Mouse (Mus musculus) intestine, embryonic 14.5 days (tissue): Measurements from ENCODE around the gene Nrip1. TPM values are rescaled to one million over a fixed set of nuclear protein-coding genes. Genes with fewer than 3 reads are reported as not detected.

Experiments
- ATAC-seq: fragments of 200-750 bp; cut with Nextera tagmentation; replicated peaks from 2 replicates; pipeline ENCODE4 v1.8.0; 2017; ENCODE audit warnings: low read depth, moderate number of reproducible peaks, moderate TSS enrichment, moderate library complexity; ENCODE audit not compliant: low FRiP score, low TSS enrichment
- DNase-seq: peaks from one replicate; pipeline ENCODE4 v3.0.0-alpha.2; 2018; ENCODE audit warnings: low spot score
- H3K27ac ChIP-seq: fragments of 300-500 bp; sonication (generic); 2 replicates; pipeline ENCODE4 v1.5.1; 2014; ENCODE audit warnings: low read depth, mild to moderate bottlenecking, control low read depth
- H3K27me3 ChIP-seq: fragments of 300-500 bp; sonication (generic); replicated peaks from 2 replicates; pipeline ENCODE4 v1.6.1; 2014; ENCODE audit warnings: low read length, control low read depth; ENCODE audit not compliant: control insufficient read depth, insufficient read depth
- H3K36me3 ChIP-seq: fragments of 300-500 bp; sonication (generic); 2 replicates; pipeline ENCODE4 v1.6.1; 2014; ENCODE audit warnings: low read length, control low read depth; ENCODE audit not compliant: control insufficient read depth, insufficient read depth
- H3K4me1 ChIP-seq: fragments of 300-500 bp; sonication (generic); replicated peaks from 2 replicates; pipeline ENCODE4 v1.6.1; 2014; ENCODE audit warnings: low read length, control low read depth, mixed read lengths; ENCODE audit not compliant: control insufficient read depth, insufficient read depth
- H3K4me2 ChIP-seq: fragments of 300-500 bp; sonication (generic); 2 replicates; pipeline ENCODE4 v1.6.1; 2014; ENCODE audit warnings: low read length
- H3K4me3 ChIP-seq: fragments of 300-500 bp; sonication (generic); 2 replicates; pipeline ENCODE4 v1.5.1; 2014; ENCODE audit warnings: low read depth, low read length, control low read depth, mixed read lengths
- H3K9ac ChIP-seq: fragments of 300-500 bp; sonication (generic); 2 replicates; pipeline ENCODE4 v1.6.1; 2014; ENCODE audit warnings: mild to moderate bottlenecking, low read length
- H3K9me3 ChIP-seq: fragments of 300-500 bp; sonication (generic); 2 replicates; pipeline ENCODE4 v1.6.1; 2016; ENCODE audit warnings: low read length, control low read depth; ENCODE audit not compliant: control insufficient read depth
- WGBS: fragments of 180-500 bp; shearing (Covaris S2); extraction: QIAGEN DNeasy Blood & Tissue Kit; methylation state at CpG from one replicate; pipeline ENCODE4 v1.1.7; 2014; 5-methylcytosine and 5-hydroxymethylcytosine counted together
- polyA plus RNA-seq: library from polyadenylated mRNA; unstranded; fragments of >200 nt; fragmentation: Nextera tagmentation; extraction: Ambion mirVana; gene quantifications from 2 replicates; pipeline ENCODE4 v1.2.1, GENCODE M21; 2014

Nrip1 gene
- polyA plus RNA-seq, 1 experiment from 2014 or later = 37.1 TPM

GRCm38 (mm10) chr16:76295322-76295721 is 78.3 kb downstream of the Nrip1 start:
- Histone ChIP-seq H3K9ac (no peak overlapping the region), H3K9me3 (no peaks in the 10 kb centered on the region), H3K36me3 (peaks cover 44% of the 10 kb centered on the region), H3K27ac (no peak overlapping the region), H3K27me3 (no peaks in the 10 kb centered on the region), H3K4me1 (peaks cover 13% of the 10 kb centered on the region; the same call in 1 of the 2 replicates), H3K4me2 (no peak overlapping the region), H3K4me3 (no peak overlapping the region)
- ATAC-seq (no peak), DNase-seq (no peak)
- WGBS = 89% methylated on average over 14 of the region's 14 CpGs

- H3K4me3 ChIP-seq = no peak overlapping the region
- no peak for DNase-seq
- no peak overlapping the region for H3K9ac ChIP-seq
- 0 out of 2 replicates have a peak, but pooled peaks have one; percentile 30 for ATAC-seq
- H3K27ac ChIP-seq = no peak overlapping the region
- H3K27me3 ChIP-seq = no peaks in the 10 kb centered on the region
- peaks cover 51% of the 10 kb centered on the region for H3K36me3 ChIP-seq
- no peaks in the 10 kb centered on the region for H3K9me3 ChIP-seq
- H3K4me1 ChIP-seq = peaks cover 13% of the 10 kb centered on the region; the same call in 1 of the 2 replicates
- H3K4me2 ChIP-seq = no peak overlapping the region
- WGBS = 78% methylated on average over 15 of the region's 15 CpGs
Observed at GRCm38 (mm10) chr16:76294550-76294949, 79.1 kb downstream of the Nrip1 start.

GRCm38 (mm10) chr16:76293765-76294463 is 79.7 kb downstream of the Nrip1 start:
- Histone ChIP-seq H3K36me3 (peaks cover 51% of the 10 kb centered on the region), H3K9ac (no peak overlapping the region), H3K4me1 (peaks cover 13% of the 10 kb centered on the region; the same call in 1 of the 2 replicates), H3K4me2 (no peak overlapping the region), H3K27me3 (no peaks in the 10 kb centered on the region), H3K27ac (no peak overlapping the region), H3K9me3 (no peaks in the 10 kb centered on the region), H3K4me3 (no peak overlapping the region)
- WGBS = 74% methylated on average over 20 of the region's 20 CpGs
- DNase-seq (peak; percentile 66), ATAC-seq (peak; percentile 75)

- Histone ChIP-seq H3K27me3 (no peaks in the 10 kb centered on the region), H3K36me3 (peaks cover 51% of the 10 kb centered on the region), H3K4me2 (no peak overlapping the region), H3K9me3 (no peaks in the 10 kb centered on the region), H3K27ac (no peak overlapping the region), H3K4me1 (peaks cover 13% of the 10 kb centered on the region; the same call in 1 of the 2 replicates), H3K4me3 (no peak overlapping the region), H3K9ac (no peak overlapping the region)
- DNase-seq = no peak
- 94% methylated on average over 21 of the region's 21 CpGs for WGBS
- no peak for ATAC-seq
Observed at GRCm38 (mm10) chr16:76293176-76293575, 80.5 kb downstream of the Nrip1 start.

GRCm38 (mm10) chr16:76292656-76293055 is 81.0 kb downstream of the Nrip1 start:
- no peak overlapping the region for H3K4me2 ChIP-seq
- 0 out of 2 replicates have a peak overlapping the region, but pooled peaks have one; percentile 43 for H3K27ac ChIP-seq
- WGBS = 60% methylated on average over 15 of the region's 15 CpGs
- H3K4me1 ChIP-seq = peaks cover 13% of the 10 kb centered on the region; the same call in 1 of the 2 replicates
- ATAC-seq (no peak), DNase-seq (no peak)
- no peaks in the 10 kb centered on the region for H3K9me3 ChIP-seq
- H3K4me3 ChIP-seq = no peak overlapping the region
- no peaks in the 10 kb centered on the region for H3K27me3 ChIP-seq
- H3K9ac ChIP-seq = no peak overlapping the region
- H3K36me3 ChIP-seq = peaks cover 51% of the 10 kb centered on the region

GRCm38 (mm10) chr16:76291366-76291765 is 82.3 kb downstream of the Nrip1 start:
- no peak for DNase-seq
- Histone ChIP-seq H3K36me3 (peaks cover 51% of the 10 kb centered on the region), H3K9me3 (no peaks in the 10 kb centered on the region), H3K4me1 (peaks cover 13% of the 10 kb centered on the region; the same call in 1 of the 2 replicates), H3K4me2 (no peak overlapping the region), H3K4me3 (no peak overlapping the region), H3K9ac (no peak overlapping the region), H3K27me3 (no peaks in the 10 kb centered on the region), H3K27ac (no peak overlapping the region)
- 96% methylated on average over 14 of the region's 14 CpGs for WGBS
- ATAC-seq = no peak

- Histone ChIP-seq H3K4me2 (no peak overlapping the region), H3K27me3 (no peaks in the 10 kb centered on the region), H3K4me3 (no peak overlapping the region), H3K9ac (no peak overlapping the region), H3K36me3 (peaks cover 46% of the 10 kb centered on the region), H3K27ac (no peak overlapping the region), H3K9me3 (no peaks in the 10 kb centered on the region), H3K4me1 (peaks cover 13% of the 10 kb centered on the region; the same call in 1 of the 2 replicates)
- 69% methylated on average over 2 of the region's 2 CpGs for WGBS
- DNase-seq (no peak), ATAC-seq (no peak)
Observed at GRCm38 (mm10) chr16:76289495-76289894, 84.1 kb downstream of the Nrip1 start.

GRCm38 (mm10) chr16:76283796-76284195 is 89.8 kb downstream of the Nrip1 start:
- WGBS = 56% methylated on average over 3 of the region's 3 CpGs
- H3K9ac ChIP-seq = no peak overlapping the region
- H3K27me3 ChIP-seq = no peaks in the 10 kb centered on the region
- no peaks in the 10 kb centered on the region for H3K36me3 ChIP-seq
- no peak for ATAC-seq
- DNase-seq = no peak
- no peaks in the 10 kb centered on the region for H3K9me3 ChIP-seq
- no peaks in the 10 kb centered on the region for H3K4me1 ChIP-seq
- H3K4me2 ChIP-seq = no peak overlapping the region
- H3K27ac ChIP-seq = no peak overlapping the region
- H3K4me3 ChIP-seq = no peak overlapping the region

GRCm38 (mm10) chr16:76281850-76282249 is 91.8 kb downstream of the Nrip1 start:
- H3K9ac ChIP-seq = no peak overlapping the region
- no peak overlapping the region for H3K27ac ChIP-seq
- 69% methylated on average over 6 of the region's 6 CpGs for WGBS
- no peaks in the 10 kb centered on the region for H3K9me3 ChIP-seq
- no peak for DNase-seq
- H3K4me3 ChIP-seq = no peak overlapping the region
- no peak overlapping the region for H3K4me2 ChIP-seq
- H3K36me3 ChIP-seq = no peaks in the 10 kb centered on the region
- H3K27me3 ChIP-seq = no peaks in the 10 kb centered on the region
- no peak for ATAC-seq
- H3K4me1 ChIP-seq = no peaks in the 10 kb centered on the region
